Mouse (Mus musculus): ENCODE results near the gene Mindy4.

Mindy4 gene

GRCm38 (mm10) chr6:55313893-55314292 lies 110.7 kb downstream of the Mindy4 start:
- DNase-seq: no peak

GRCm38 (mm10) chr6:55314628-55315027 lies 111.4 kb downstream of the Mindy4 start:
- DNase-seq: no peak

- DNase-seq: no peak
These were observed 115.4 kb downstream of the Mindy4 start for GRCm38 (mm10) chr6:55318597-55318996.

GRCm38 (mm10) chr6:55319585-55320551 lies 116.7 kb downstream of the Mindy4 start:
- DNase-seq: no peak

- no peak for DNase-seq
These were observed 117.7 kb downstream of the Mindy4 start for GRCm38 (mm10) chr6:55320894-55321293.

GRCm38 (mm10) chr6:55321518-55321917 lies 118.3 kb downstream of the Mindy4 start:
- no peak for DNase-seq

GRCm38 (mm10) chr6:55322980-55323379 lies 119.8 kb downstream of the Mindy4 start:
- no peak for DNase-seq

GRCm38 (mm10) chr6:55323908-55324634 lies 120.9 kb downstream of the Mindy4 start:
- DNase-seq: no peak

- DNase-seq: no peak
These were observed 121.6 kb downstream of the Mindy4 start for GRCm38 (mm10) chr6:55324785-55325184.

- DNase-seq: no peak
These were observed 123.1 kb downstream of the Mindy4 start for GRCm38 (mm10) chr6:55326299-55326698.

- no peak for DNase-seq
These were observed 124.1 kb downstream of the Mindy4 start for GRCm38 (mm10) chr6:55327326-55327725.

- no peak for DNase-seq
These were observed 125.0 kb downstream of the Mindy4 start for GRCm38 (mm10) chr6:55328179-55328578.

GRCm38 (mm10) chr6:55331315-55331714 lies 128.1 kb downstream of the Mindy4 start:
- DNase-seq: no peak

- peak; percentile 39 for DNase-seq
These were observed 129.1 kb downstream of the Mindy4 start for GRCm38 (mm10) chr6:55332100-55332772.

GRCm38 (mm10) chr6:55332773-55333109 lies 129.6 kb downstream of the Mindy4 start:
- no peak for DNase-seq

GRCm38 (mm10) chr6:55335989-55336514 lies 132.9 kb downstream of the Mindy4 start, which contains the start of gene Aqp1:
Gene Aqp1 (plus strand): TSS chr6:55336432.
- peak; percentile 86 for DNase-seq

- no peak for DNase-seq
These were observed 134.1 kb downstream of the Mindy4 start for GRCm38 (mm10) chr6:55337242-55337641.

- no peak for DNase-seq
These were observed 134.9 kb downstream of the Mindy4 start for GRCm38 (mm10) chr6:55338077-55338476.

- DNase-seq: no peak
These were observed 136.0 kb downstream of the Mindy4 start for GRCm38 (mm10) chr6:55338934-55339825.

- DNase-seq: no peak
These were observed 138.5 kb downstream of the Mindy4 start for GRCm38 (mm10) chr6:55341688-55342087.

- no peak for DNase-seq
These were observed 139.1 kb downstream of the Mindy4 start for GRCm38 (mm10) chr6:55342328-55342727.

GRCm38 (mm10) chr6:55343446-55343845 lies 140.3 kb downstream of the Mindy4 start:
- DNase-seq: no peak

Measured in retina, postnatal 1 day (tissue).